21 mouse cellular contexts compared by ENCODE assay signal in the genomic region with DNA sequence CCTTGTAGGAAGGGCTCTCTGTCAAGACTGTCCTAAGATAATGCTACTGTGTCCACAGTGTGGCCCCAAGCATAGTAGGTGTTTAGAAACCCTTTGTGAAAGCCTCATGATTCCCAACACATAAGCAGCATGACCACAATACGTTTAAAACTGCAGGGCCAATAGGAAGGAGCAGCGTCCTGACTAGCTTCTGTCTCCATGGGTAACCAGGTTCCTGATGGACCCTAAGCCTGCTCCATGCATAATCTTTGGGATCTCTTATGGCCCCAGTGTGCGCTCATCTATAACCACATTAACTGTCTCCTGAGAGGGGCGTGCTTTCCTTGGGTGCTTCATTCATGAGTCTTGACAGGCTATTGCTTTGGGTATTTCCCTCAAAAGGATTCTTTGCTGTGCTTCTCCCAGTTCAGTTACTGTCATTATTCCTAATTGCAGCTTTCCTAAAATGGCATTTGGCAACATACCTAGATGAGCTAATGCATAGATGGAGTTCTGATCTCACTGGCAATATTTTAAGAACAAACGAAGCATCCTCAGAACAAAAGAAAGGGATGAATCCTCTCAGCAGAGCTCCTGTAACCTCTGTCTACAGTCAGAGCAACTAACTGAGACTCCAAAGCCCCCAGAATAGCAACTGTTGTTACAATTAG. TPM values are rescaled to one million over a fixed set of nuclear protein-coding genes. Genes with fewer than 3 reads are reported as not detected.
"Had no signal": no experiment of that assay in that cellular context is flagged by ENCODE, and none has a peak within 500 bp of the region (broad histone marks: within the 10 kb centered on the region; RNA-seq: fewer than 3 reads in every experiment).

No protein-coding gene starts in this region.

- H3K9me3 ChIP-seq: heart, embryonic 12.5 days; hindbrain, embryonic 13.5 days; hindbrain, embryonic 15.5 days; limb, embryonic 13.5 days; limb, embryonic 15.5 days; liver, embryonic 12.5 days had no signal

- H3K4me3 ChIP-seq: heart, embryonic 12.5 days; hindbrain, embryonic 13.5 days; hindbrain, embryonic 15.5 days; layer of hippocampus, adult 2 months; left cerebral cortex, adult 2 months; limb, embryonic 13.5 days; limb, embryonic 15.5 days; liver, embryonic 12.5 days had no signal

- H3K36me3 ChIP-seq: heart, embryonic 12.5 days; hindbrain, embryonic 13.5 days; hindbrain, embryonic 15.5 days; limb, embryonic 13.5 days; limb, embryonic 15.5 days; liver, embryonic 12.5 days had no signal

- H3K27ac ChIP-seq: hindbrain, embryonic 13.5 days; hindbrain, embryonic 15.5 days; hindbrain, postnatal 0 days; layer of hippocampus, adult 2 months; left cerebral cortex, adult 2 months; limb, embryonic 13.5 days; limb, embryonic 15.5 days; liver, embryonic 12.5 days; liver, embryonic 14.5 days had no signal

- H3K4me1 ChIP-seq: heart, embryonic 12.5 days; hindbrain, embryonic 13.5 days; hindbrain, embryonic 15.5 days; limb, embryonic 13.5 days; limb, embryonic 15.5 days; liver, embryonic 12.5 days had no signal

- H3K27me3 ChIP-seq: heart, embryonic 12.5 days; hindbrain, embryonic 13.5 days; hindbrain, embryonic 15.5 days; limb, embryonic 13.5 days; limb, embryonic 15.5 days; liver, embryonic 12.5 days had no signal

- DNase-seq: gastrocnemius, postnatal 14 days; gastrocnemius, postnatal 36 days; heart, adult 18-20 months; heart, postnatal 14 days; heart, postnatal 36 days; kidney, adult 18-20 months; kidney, adult 8-10 months; kidney, postnatal 10 days; kidney, postnatal 25 days; kidney, postnatal 4 days had no signal

RNA-seq across cellular contexts. Expression of gene Vipr2, which starts 9.6 kb away (rescaled TPM):
- polyA plus RNA-seq: liver, adult 2 months had no signal
